Mouse (Mus musculus): Measurements from ENCODE around the gene Krt77.

The Krt77 gene

DNA sequence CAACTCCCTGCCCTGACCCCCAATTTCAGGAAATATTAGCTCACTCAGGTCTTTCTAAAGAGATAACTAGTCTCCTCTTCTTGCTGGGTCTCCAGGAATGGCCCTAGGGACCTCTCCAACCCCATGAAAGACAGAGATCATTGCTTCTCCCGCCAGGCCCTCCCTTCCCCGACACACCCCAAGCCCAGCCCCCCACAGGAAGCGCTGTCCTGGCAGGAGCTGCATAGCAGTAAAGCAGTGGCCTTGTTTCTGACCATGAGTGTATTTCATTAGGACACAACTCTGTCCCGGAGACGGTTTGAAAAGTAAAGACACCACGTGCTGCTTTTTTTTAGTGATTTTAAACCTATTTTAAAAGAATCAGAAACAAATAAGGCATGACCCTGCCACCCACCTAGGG, 36.4 kb downstream of the Krt77 start:
- DNase-seq (ENCODE audit: low spot score in 2 of 2): no peak

DNA sequence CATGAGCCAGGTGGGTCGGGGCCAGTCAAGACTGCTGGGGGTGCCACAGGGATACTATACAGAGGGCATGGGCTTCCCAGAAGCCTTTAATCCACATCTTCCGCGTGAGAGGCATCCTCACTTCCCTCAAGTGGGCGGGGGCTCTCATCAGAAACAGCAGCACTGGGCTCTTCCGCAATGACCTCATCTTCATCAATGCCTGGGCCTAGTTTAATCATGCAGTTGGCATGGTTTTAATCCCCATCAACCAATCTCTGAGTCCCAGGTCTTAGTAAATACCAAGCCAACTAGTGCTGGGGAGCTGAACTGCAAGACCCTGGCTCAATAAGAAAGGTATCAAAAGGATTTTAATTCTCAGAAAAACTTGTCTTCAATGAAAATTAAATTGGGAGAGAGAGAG, 40.1 kb downstream of the Krt77 start:
- DNase-seq (ENCODE audit: low spot score in 2 of 2): no peak

DNA sequence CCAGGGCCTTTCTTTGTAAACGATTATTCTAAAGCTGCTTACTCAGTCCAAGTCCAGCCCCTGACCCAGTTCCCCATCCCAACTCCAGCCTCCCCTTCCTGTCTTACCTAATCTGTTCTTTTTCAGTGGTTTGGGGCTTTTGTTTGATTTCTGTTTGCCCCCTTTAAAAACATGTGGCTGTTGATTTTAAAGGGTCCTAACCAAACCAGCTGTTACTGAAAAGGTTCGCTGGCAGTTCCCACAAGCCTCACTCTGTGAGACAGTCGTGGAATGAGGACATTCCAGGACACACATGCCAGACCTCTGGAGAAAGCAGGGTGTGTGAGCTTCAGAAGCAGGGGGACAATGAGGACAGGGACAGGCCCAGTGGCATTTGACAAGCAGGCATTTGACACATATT, 47.7 kb downstream of the Krt77 start:
- DNase-seq (ENCODE audit: low spot score in 2 of 2): no peak

DNA sequence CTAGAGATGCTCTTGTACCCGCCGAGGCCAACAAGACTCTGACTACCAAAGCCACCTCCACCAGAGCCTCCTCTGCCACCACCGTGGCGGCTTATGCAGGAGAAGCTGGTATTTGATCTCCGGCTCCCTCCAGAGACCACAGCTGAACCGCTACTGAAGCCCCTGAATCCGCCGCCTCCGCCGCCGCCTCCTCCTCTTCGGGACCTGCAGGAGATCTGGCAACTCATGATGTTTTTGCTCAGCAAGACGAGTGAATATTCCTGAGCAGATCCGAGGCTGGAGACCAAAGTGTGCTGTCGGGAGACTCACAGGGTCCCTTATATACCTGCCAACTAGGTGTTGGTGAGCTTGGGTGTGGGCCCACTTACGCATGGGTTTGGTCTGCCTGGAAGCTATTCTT, 51.6 kb downstream of the Krt77 start, which contains the start of gene Krt2:
Krt2 (minus strand) TSS at position 295 of the 400 bp plus-strand sequence.
- DNase-seq (ENCODE audit: low spot score in 2 of 2): no peak

Measured in frontal cortex, postnatal 36 days (tissue).